Mouse (Mus musculus): Measurements from ENCODE around the gene Rps6kb1. TPM values are rescaled to one million over a fixed set of nuclear protein-coding genes. Genes with fewer than 3 reads are reported as not detected.

The Rps6kb1 gene
- polyA plus RNA-seq (2012; fragmentation: generic; extraction: Trizol): 9.8 TPM
- long read RNA-seq, experiment 1, full-length matches to known transcripts: 37 of 59 reads
- long read RNA-seq, experiment 1, partial matches to known transcripts: 5 of 59 reads
- long read RNA-seq, experiment 1, other reads (novel, unspliced or antisense): 17 of 59 reads
- long read RNA-seq, experiment 2, full-length matches to known transcripts: 266 of 339 reads
- long read RNA-seq, experiment 2, partial matches to known transcripts: 7 of 339 reads
- long read RNA-seq, experiment 2, other reads (novel, unspliced or antisense): 66 of 339 reads

DNA sequence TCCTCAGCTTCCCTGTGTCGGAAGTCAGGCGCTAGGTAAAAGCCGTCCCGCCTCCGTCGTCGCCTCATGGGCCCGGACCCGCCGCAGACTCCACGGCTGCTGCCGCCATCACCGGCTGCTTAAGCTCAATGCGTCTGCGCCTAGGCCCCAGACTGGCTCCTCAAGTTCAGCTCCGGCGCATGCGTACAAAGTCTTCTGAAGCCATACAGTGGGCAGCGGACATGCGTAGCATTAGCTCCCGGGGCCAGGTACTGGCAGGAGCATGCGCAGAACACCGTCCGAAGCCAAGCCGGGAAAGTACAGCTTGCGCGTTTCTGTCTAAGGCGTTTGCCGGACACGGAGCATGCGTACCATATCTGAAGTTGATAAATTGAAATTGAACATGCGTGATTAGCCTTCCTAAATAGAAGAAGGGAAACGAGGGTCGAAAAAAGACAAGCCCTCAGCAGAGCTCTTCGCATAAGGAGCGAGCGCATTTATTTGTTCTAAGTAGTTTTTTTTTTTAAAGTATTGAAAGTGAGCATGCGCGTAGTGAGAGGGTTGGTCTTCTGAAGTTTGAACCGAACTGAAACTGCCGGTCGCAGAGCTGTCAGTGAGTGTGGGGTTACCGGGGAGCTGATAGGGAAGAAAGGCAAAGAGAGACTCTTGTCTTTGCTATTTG lies at the start of gene Rps6kb1, which contains the start of gene Tubd1:
Gene Rps6kb1 (minus strand): TSS at position 167 of the 661 bp plus-strand sequence.
Gene Tubd1 (plus strand): TSS at position 353 of the 661 bp plus-strand sequence.
- Histone ChIP-seq H3K4me3 (ENCODE audit: insufficient read depth, poor library complexity, severe bottlenecking) (peak within 1 kb of the TSS; percentile 97), H3K27me3 (ENCODE audit: control insufficient read depth, insufficient read depth, insufficient read length) (no peaks in the 10 kb centered on the region), H3K79me2 (ENCODE audit: control insufficient read depth, insufficient read depth) (peaks cover 63% of the 10 kb centered on the region), H3K36me3 (ENCODE audit: control insufficient read depth, insufficient read depth) (peaks cover 19% of the 10 kb centered on the region), H3K79me3 (ENCODE audit: low read depth) (peaks cover 49% of the 10 kb centered on the region), H3ac (ENCODE audit: control insufficient read depth, insufficient read length, low read depth) (peak within 1 kb of the TSS; percentile 82)
- TF ChIP-seq CEBPB (IDR thresholded peaks at IDR 0.05; ENCODE audit: low read depth) (no peak), MYOG (IDR thresholded peaks at IDR 0.05; ENCODE audit: control insufficient read depth, extremely low read depth, insufficient read length) (no peak), MAX (IDR thresholded peaks at IDR 0.05) (no peak), FOSL1 (IDR thresholded peaks at IDR 0.05; ENCODE audit: insufficient read depth, low read length, poor library complexity, severe bottlenecking) (no peak), MYOD1 (IDR thresholded peaks at IDR 0.05; ENCODE audit: control insufficient read depth, insufficient read length, low read depth) (no peak), USF1 (IDR thresholded peaks at IDR 0.05; ENCODE audit: low read depth) (no peak), CTCF (IDR thresholded peaks at IDR 0.05; ENCODE audit: control insufficient read depth, insufficient read depth, insufficient read length) (no peak)

DNA sequence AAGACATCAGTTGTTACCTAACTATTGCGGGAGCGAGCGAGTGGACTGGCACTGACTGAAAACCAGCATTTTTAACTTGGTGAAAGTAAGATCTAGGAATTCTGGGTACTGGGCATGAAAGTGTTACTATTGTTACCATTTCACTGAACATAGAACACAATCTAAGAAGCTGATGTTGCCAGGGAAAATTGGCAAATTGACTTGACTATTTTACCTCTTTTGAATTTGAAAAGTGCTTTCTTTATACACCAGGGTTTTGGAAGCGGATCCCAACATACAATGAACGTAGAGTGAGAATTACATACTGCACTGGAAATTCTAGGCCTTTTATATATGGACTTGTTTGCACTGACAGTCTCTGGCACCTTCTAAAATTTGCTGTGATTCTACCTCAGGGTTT lies 48.8 kb upstream of the Rps6kb1 start:
- H3K4me3 ChIP-seq (ENCODE audit: insufficient read depth, poor library complexity, severe bottlenecking): no peak overlapping the region
- TF ChIP-seq CTCF (IDR thresholded peaks at IDR 0.05; ENCODE audit: control insufficient read depth, insufficient read depth, insufficient read length) (no peak), MYOG (IDR thresholded peaks at IDR 0.05; ENCODE audit: control insufficient read depth, extremely low read depth, insufficient read length) (no peak), CEBPB (IDR thresholded peaks at IDR 0.05; ENCODE audit: low read depth) (no peak), USF1 (IDR thresholded peaks at IDR 0.05; ENCODE audit: low read depth) (no peak), MAX (IDR thresholded peaks at IDR 0.05) (no peak), MYOD1 (IDR thresholded peaks at IDR 0.05; ENCODE audit: control insufficient read depth, insufficient read length, low read depth) (no peak)
- peaks cover 91% of the 10 kb centered on the region for H3K79me2 ChIP-seq (ENCODE audit: control insufficient read depth, insufficient read depth)
- peaks cover 78% of the 10 kb centered on the region for H3K36me3 ChIP-seq (ENCODE audit: control insufficient read depth, insufficient read depth)
- no peaks in the 10 kb centered on the region for H3K27me3 ChIP-seq (ENCODE audit: control insufficient read depth, insufficient read depth, insufficient read length)
- no peak overlapping the region for H3ac ChIP-seq (ENCODE audit: control insufficient read depth, insufficient read length, low read depth)
- H3K79me3 ChIP-seq (ENCODE audit: low read depth): peaks cover 85% of the 10 kb centered on the region

GRCm38 (mm10) chr11:86592993-86593392 lies 48.4 kb upstream of the Rps6kb1 start:
- Histone ChIP-seq H3K79me3 (ENCODE audit: low read depth) (peaks cover 81% of the 10 kb centered on the region), H3ac (ENCODE audit: control insufficient read depth, insufficient read length, low read depth) (no peak overlapping the region), H3K4me3 (ENCODE audit: insufficient read depth, poor library complexity, severe bottlenecking) (no peak overlapping the region), H3K27me3 (ENCODE audit: control insufficient read depth, insufficient read depth, insufficient read length) (no peaks in the 10 kb centered on the region), H3K79me2 (ENCODE audit: control insufficient read depth, insufficient read depth) (peaks cover 91% of the 10 kb centered on the region), H3K36me3 (ENCODE audit: control insufficient read depth, insufficient read depth) (peaks cover 74% of the 10 kb centered on the region)
- no peak for TF ChIP-seq CEBPB (IDR thresholded peaks at IDR 0.05; ENCODE audit: low read depth)
- TF ChIP-seq MAX (IDR thresholded peaks at IDR 0.05): no peak
- no peak for TF ChIP-seq MYOG (IDR thresholded peaks at IDR 0.05; ENCODE audit: control insufficient read depth, extremely low read depth, insufficient read length)
- TF ChIP-seq MYOD1 (IDR thresholded peaks at IDR 0.05; ENCODE audit: control insufficient read depth, insufficient read length, low read depth): peak; percentile 40
- TF ChIP-seq FOSL1 (IDR thresholded peaks at IDR 0.05; ENCODE audit: insufficient read depth, low read length, poor library complexity, severe bottlenecking): peak; percentile 72
- TF ChIP-seq USF1 (IDR thresholded peaks at IDR 0.05; ENCODE audit: low read depth): no peak
- no peak for TF ChIP-seq CTCF (IDR thresholded peaks at IDR 0.05; ENCODE audit: control insufficient read depth, insufficient read depth, insufficient read length)

- Histone ChIP-seq H3ac (ENCODE audit: control insufficient read depth, insufficient read length, low read depth) (no peak overlapping the region), H3K79me3 (ENCODE audit: low read depth) (peaks cover 71% of the 10 kb centered on the region), H3K79me2 (ENCODE audit: control insufficient read depth, insufficient read depth) (peaks cover 86% of the 10 kb centered on the region), H3K36me3 (ENCODE audit: control insufficient read depth, insufficient read depth) (peaks cover 64% of the 10 kb centered on the region), H3K27me3 (ENCODE audit: control insufficient read depth, insufficient read depth, insufficient read length) (no peaks in the 10 kb centered on the region), H3K4me3 (ENCODE audit: insufficient read depth, poor library complexity, severe bottlenecking) (no peak overlapping the region)
- TF ChIP-seq FOSL1 (IDR thresholded peaks at IDR 0.05; ENCODE audit: insufficient read depth, low read length, poor library complexity, severe bottlenecking) (no peak), USF1 (IDR thresholded peaks at IDR 0.05; ENCODE audit: low read depth) (no peak), MAX (IDR thresholded peaks at IDR 0.05) (no peak), CTCF (IDR thresholded peaks at IDR 0.05; ENCODE audit: control insufficient read depth, insufficient read depth, insufficient read length) (no peak), MYOD1 (IDR thresholded peaks at IDR 0.05; ENCODE audit: control insufficient read depth, insufficient read length, low read depth) (no peak), MYOG (IDR thresholded peaks at IDR 0.05; ENCODE audit: control insufficient read depth, extremely low read depth, insufficient read length) (no peak), CEBPB (IDR thresholded peaks at IDR 0.05; ENCODE audit: low read depth) (no peak)
These were observed 47.5 kb upstream of the Rps6kb1 start for GRCm38 (mm10) chr11:86591931-86592616.

DNA sequence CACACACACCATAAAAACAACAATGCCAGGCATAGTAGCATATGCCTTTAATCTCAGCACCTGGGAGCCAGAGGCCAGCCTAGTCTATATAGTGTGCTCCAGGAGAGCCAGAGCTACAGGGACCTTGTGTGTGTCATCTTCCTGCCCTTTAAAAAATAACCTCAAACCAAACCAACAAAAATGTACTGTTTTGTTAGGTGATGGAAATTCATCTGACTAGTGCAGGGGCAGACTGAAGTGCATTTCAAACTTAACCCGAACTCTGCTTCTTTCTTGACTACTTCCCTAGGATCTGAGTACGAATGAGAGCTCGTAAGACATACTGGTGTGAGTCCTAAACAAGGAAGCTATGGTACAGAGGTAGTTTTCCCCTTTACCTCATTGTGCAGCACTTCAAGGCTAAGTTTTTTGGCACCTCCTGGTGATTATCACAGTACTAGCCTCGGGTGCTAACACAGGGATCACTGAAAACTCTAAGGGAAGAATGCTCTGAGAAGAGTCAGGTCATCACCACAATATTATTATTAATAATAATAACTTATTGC lies 46.8 kb upstream of the Rps6kb1 start:
- Histone ChIP-seq H3K4me3 (ENCODE audit: insufficient read depth, poor library complexity, severe bottlenecking) (no peak overlapping the region), H3K79me2 (ENCODE audit: control insufficient read depth, insufficient read depth) (peaks cover 81% of the 10 kb centered on the region), H3K79me3 (ENCODE audit: low read depth) (peaks cover 64% of the 10 kb centered on the region), H3K36me3 (ENCODE audit: control insufficient read depth, insufficient read depth) (peaks cover 58% of the 10 kb centered on the region), H3K27me3 (ENCODE audit: control insufficient read depth, insufficient read depth, insufficient read length) (no peaks in the 10 kb centered on the region), H3ac (ENCODE audit: control insufficient read depth, insufficient read length, low read depth) (peak overlapping the region; percentile 59)
- no peak for TF ChIP-seq FOSL1 (IDR thresholded peaks at IDR 0.05; ENCODE audit: insufficient read depth, low read length, poor library complexity, severe bottlenecking)
- no peak for TF ChIP-seq MYOD1 (IDR thresholded peaks at IDR 0.05; ENCODE audit: control insufficient read depth, insufficient read length, low read depth)
- TF ChIP-seq USF1 (IDR thresholded peaks at IDR 0.05; ENCODE audit: low read depth): no peak
- TF ChIP-seq CTCF (IDR thresholded peaks at IDR 0.05; ENCODE audit: control insufficient read depth, insufficient read depth, insufficient read length): no peak
- no peak for TF ChIP-seq CEBPB (IDR thresholded peaks at IDR 0.05; ENCODE audit: low read depth)
